In genomic region chr11:67820221-67820620, GRCm38 (mm10) we compare ENCODE assay signal across 9 mouse cellular contexts. TPM values are rescaled to one million over a fixed set of nuclear protein-coding genes. Genes with fewer than 3 reads are reported as not detected.
DNase-seq lines count a peak whose midpoint lies in the region; ATAC-seq and TF ChIP-seq lines count a peak whose summit lies in the region.
"Had no signal": no experiment of that assay in that cellular context is flagged by ENCODE, and none has a peak within 500 bp of the region (broad histone marks: within the 10 kb centered on the region; RNA-seq: fewer than 3 reads in every experiment).

No protein-coding gene starts in this region.

- no peak for ATAC-seq in liver, embryonic 11.5 days (replicated peaks; ENCODE audit: low FRiP score)
- peak; percentile 83 for ATAC-seq in common myeloid progenitor, adult 5-6 weeks (replicated peaks; ENCODE audit: low read depth, poor library complexity, severe bottlenecking)
- ATAC-seq in liver, postnatal 0 days = no peak
- ATAC-seq in stomach, postnatal 0 days (ENCODE audit: low FRiP score, low TSS enrichment) = 0 out of 2 replicates have a peak, but pooled peaks have one; percentile 10

- no peak overlapping the region for H3K4me3 ChIP-seq in cerebellum, adult 2 months (replicated peaks; ENCODE audit: insufficient read depth, low read depth, low read length)
- H3K4me3 ChIP-seq in liver, embryonic 11.5 days (ENCODE audit: low read depth, low read length) = no peak overlapping the region
- no peak overlapping the region for H3K4me3 ChIP-seq in liver, postnatal 0 days (ENCODE audit: low read depth, low read length)
- no peak overlapping the region for H3K4me3 ChIP-seq in stomach, postnatal 0 days (ENCODE audit: low read depth, low read length)

- H3K4me1 ChIP-seq in cerebellum, adult 2 months (ENCODE audit: control insufficient read depth, insufficient read depth, low read length) = peaks cover 9% of the 10 kb centered on the region
- H3K4me1 ChIP-seq in liver, embryonic 11.5 days (replicated peaks; ENCODE audit: control insufficient read depth, insufficient read depth, low read length) = no peaks in the 10 kb centered on the region
- H3K4me1 ChIP-seq in liver, postnatal 0 days (ENCODE audit: insufficient read depth) = no peaks in the 10 kb centered on the region
- no peaks in the 10 kb centered on the region for H3K4me1 ChIP-seq in stomach, postnatal 0 days (replicated peaks; ENCODE audit: control insufficient read depth, insufficient read depth)

- DNase-seq in cerebellum, adult 2 months = peak in 1 of 2 experiments; percentile 15
- no peak for DNase-seq in cerebellum, adult 11-12 months
- DNase-seq in liver, embryonic 11.5 days (ENCODE audit: low spot score) = peak; percentile 36
- DNase-seq in liver = no peak
- peak; percentile 22 for DNase-seq in hindlimb bud, embryonic 11.5 days (ENCODE audit: extremely low spot score, low read depth, low spot score)
- DNase-seq in liver, postnatal 0 days = peak; percentile 34
- peak; percentile 78 for DNase-seq in stomach, postnatal 0 days (ENCODE audit: low spot score)

- H3K27ac ChIP-seq in cerebellum, adult 2 months (ENCODE audit: insufficient read depth, low read length) = no peak overlapping the region
- no peak overlapping the region for H3K27ac ChIP-seq in liver, embryonic 11.5 days (ENCODE audit: low read depth, low read length)
- no peak overlapping the region for H3K27ac ChIP-seq in liver, postnatal 0 days (ENCODE audit: low read depth)
- no peak overlapping the region for H3K27ac ChIP-seq in stomach, postnatal 0 days (replicated peaks)

- TF ChIP-seq POLR2A in cerebellum, adult 2 months (IDR thresholded peaks at IDR 0.05; ENCODE audit: borderline replicate concordance, insufficient read depth, low read length) = no peak

- H3K9ac ChIP-seq in liver, embryonic 11.5 days (ENCODE audit: low read depth, low read length) = no peak overlapping the region
- H3K9ac ChIP-seq in liver, postnatal 0 days (replicated peaks) = no peak overlapping the region
- no peak overlapping the region for H3K9ac ChIP-seq in stomach, postnatal 0 days (ENCODE audit: low read length)

- no peak overlapping the region for H3K4me2 ChIP-seq in liver, embryonic 11.5 days
- no peak overlapping the region for H3K4me2 ChIP-seq in liver, postnatal 0 days (ENCODE audit: low read depth, low read length)
- H3K4me2 ChIP-seq in stomach, postnatal 0 days (replicated peaks; ENCODE audit: low read depth) = no peak overlapping the region

- no peak for TF ChIP-seq EP300 in liver, postnatal 0 days (IDR thresholded peaks at IDR 0.05; ENCODE audit: low read depth)
- no peak for TF ChIP-seq EP300 in stomach, postnatal 0 days (optimal IDR thresholded peaks at IDR 0.05)

- H3K27me3 ChIP-seq in cerebellum, adult 2 months (ENCODE audit: control insufficient read depth, insufficient read depth, low read length) = no peaks in the 10 kb centered on the region
- no peaks in the 10 kb centered on the region for H3K27me3 ChIP-seq in liver, embryonic 11.5 days (replicated peaks; ENCODE audit: control insufficient read depth, insufficient read depth, low read length)
- 0 out of 2 replicates have a peak, but pooled peaks cover 4% of the 10 kb centered on the region for H3K27me3 ChIP-seq in liver, postnatal 0 days (ENCODE audit: insufficient read depth, low read length)
- no peaks in the 10 kb centered on the region for H3K27me3 ChIP-seq in stomach, postnatal 0 days (ENCODE audit: control insufficient read depth, insufficient read depth, low read length)

- H3K9me3 ChIP-seq in liver, embryonic 11.5 days (ENCODE audit: control insufficient read depth, low read length) = no peaks in the 10 kb centered on the region
- no peaks in the 10 kb centered on the region for H3K9me3 ChIP-seq in liver, postnatal 0 days (ENCODE audit: low read length)
- H3K9me3 ChIP-seq in stomach, postnatal 0 days (ENCODE audit: control insufficient read depth, low read length) = no peaks in the 10 kb centered on the region

- WGBS in cerebellum, adult 2 months = 39% methylated on average over 4 of the region's 4 CpGs
- 30% methylated on average over 4 of the region's 4 CpGs for whole genome bisulfite sequencing in liver, embryonic 11.5 days
- WGBS in liver, postnatal 0 days (ENCODE audit: insufficient replicate concordance) = 18% methylated on average over 4 of the region's 4 CpGs
- WGBS in stomach, postnatal 0 days = 30% methylated on average over 4 of the region's 4 CpGs

- peak; percentile 23; the same call in 1 of the 2 replicates for TF ChIP-seq CTCF in cerebellum, adult 2 months (IDR thresholded peaks at IDR 0.05; ENCODE audit: borderline replicate concordance, insufficient read depth, low read depth, low read length)
- peak; percentile 59 for TF ChIP-seq CTCF in liver, postnatal 0 days (IDR thresholded peaks at IDR 0.05; ENCODE audit: low read depth)
- peak; percentile 83 for TF ChIP-seq CTCF in stomach, postnatal 0 days (IDR thresholded peaks at IDR 0.05; ENCODE audit: low read depth)

- no peaks in the 10 kb centered on the region for H3K36me3 ChIP-seq in liver, embryonic 11.5 days (ENCODE audit: control insufficient read depth, insufficient read depth, low read length)
- no peaks in the 10 kb centered on the region for H3K36me3 ChIP-seq in liver, postnatal 0 days (replicated peaks; ENCODE audit: insufficient read depth, low read length)
- H3K36me3 ChIP-seq in stomach, postnatal 0 days (ENCODE audit: control insufficient read depth, insufficient read depth, low read length) = no peaks in the 10 kb centered on the region

RNA-seq across cellular contexts. Expression of gene Dhrs7c, which starts 22.2 kb away (rescaled TPM):
- polyA plus RNA-seq in cerebellum, adult 2 months (2012; rRNA removed) = 0.10 TPM in 1 of 2 replicates, not detected in the other
- polyA plus RNA-seq in liver, embryonic 11.5 days (2014; fragmentation: Nextera tagmentation; extraction: Ambion mirVana) = not detected in 2 replicates
- total RNA-seq in common myeloid progenitor, adult 5-6 weeks (2017) = not detected in 2 replicates
- polyA plus RNA-seq in liver, postnatal 0 days (2015; fragmentation: Nextera tagmentation; extraction: Ambion mirVana) = 0.95 TPM in 1 of 2 replicates, not detected in the other
- 0.28 TPM in 1 of 2 replicates, not detected in the other for polyA plus RNA-seq in stomach, postnatal 0 days (2015; fragmentation: Nextera tagmentation; extraction: Ambion mirVana)
- total RNA-seq: layer of hippocampus, adult 8-10 months had no signal

RNA-seq across cellular contexts. Expression of gene Gsg1l2, which starts 45.8 kb away (rescaled TPM):
- not detected in 2 replicates for polyA plus RNA-seq in cerebellum, adult 2 months (2012; rRNA removed)
- not detected in 2 replicates for polyA plus RNA-seq in liver, embryonic 11.5 days (2014; fragmentation: Nextera tagmentation; extraction: Ambion mirVana)
- not detected in 2 replicates for total RNA-seq in common myeloid progenitor, adult 5-6 weeks (2017)
- not detected in 2 replicates for polyA plus RNA-seq in liver, postnatal 0 days (2015; fragmentation: Nextera tagmentation; extraction: Ambion mirVana)
- not detected in 2 replicates for polyA plus RNA-seq in stomach, postnatal 0 days (2015; fragmentation: Nextera tagmentation; extraction: Ambion mirVana)
- total RNA-seq: layer of hippocampus, adult 8-10 months had no signal

RNA-seq across cellular contexts. Expression of gene Glp2r, which starts 49.3 kb away (rescaled TPM):
- polyA plus RNA-seq in cerebellum, adult 2 months (2012; rRNA removed) = 0.03 TPM in 2 replicates
- polyA plus RNA-seq in liver, embryonic 11.5 days (2014; fragmentation: Nextera tagmentation; extraction: Ambion mirVana) = 0.29 and 0.32 TPM in 2 replicates
- total RNA-seq in common myeloid progenitor, adult 5-6 weeks (2017) = not detected in 2 replicates
- 0.02 TPM in 1 of 2 replicates, not detected in the other for polyA plus RNA-seq in liver, postnatal 0 days (2015; fragmentation: Nextera tagmentation; extraction: Ambion mirVana)
- polyA plus RNA-seq in stomach, postnatal 0 days (2015; fragmentation: Nextera tagmentation; extraction: Ambion mirVana) = 0.50 and 0.56 TPM in 2 replicates

Comparison
In these comparisons a context has a peak if more than half of its experiments do, and no peak if none do; other contexts are left out.
1. DNase-seq: peak in liver, embryonic 11.5 days (single experiment), hindlimb bud, embryonic 11.5 days (single experiment), liver, postnatal 0 days (single experiment) and stomach, postnatal 0 days (single experiment); none in cerebellum, adult 11-12 months (single experiment) and liver (single experiment).
2. CTCF ChIP-seq: peak in every context shown above with its lines; median percentile 83 in stomach, postnatal 0 days; 59 in liver, postnatal 0 days; 23 in cerebellum, adult 2 months.
3. ATAC-seq: peak in common myeloid progenitor, adult 5-6 weeks (single experiment) and stomach, postnatal 0 days (single experiment); none in liver, embryonic 11.5 days (single experiment) and liver, postnatal 0 days (single experiment).